Mouse (Mus musculus) hindbrain, embryonic 10.5 days (tissue): Measurements from ENCODE around the gene Ccdc107. TPM values are rescaled to one million over a fixed set of nuclear protein-coding genes. Genes with fewer than 3 reads are reported as not detected.

Experiments used
- DNase-seq: peaks from one replicate; pipeline ENCODE4 v3.0.0-alpha.2; 2017; ENCODE audit warnings: low spot score
- H3K27ac ChIP-seq: fragments of 300-500 bp; sonication (generic); 2 replicates; pipeline ENCODE4 v1.5.1; 2016; ENCODE audit warnings: mild to moderate bottlenecking, moderate library complexity
- H3K27me3 ChIP-seq: fragments of 300-500 bp; sonication (generic); 2 replicates; pipeline ENCODE4 v1.6.1; 2016; ENCODE audit warnings: mild to moderate bottlenecking; ENCODE audit not compliant: poor library complexity, insufficient read depth, severe bottlenecking
- H3K36me3 ChIP-seq: fragments of 300-500 bp; sonication (generic); 2 replicates; pipeline ENCODE4 v1.6.1; 2016; ENCODE audit warnings: mild to moderate bottlenecking, moderate library complexity
- H3K4me1 ChIP-seq: fragments of 300-500 bp; sonication (generic); replicated peaks from 2 replicates; pipeline ENCODE4 v1.6.1; 2016; ENCODE audit warnings: mild to moderate bottlenecking
- H3K4me3 ChIP-seq: fragments of 300-500 bp; sonication (generic); 2 replicates; pipeline ENCODE4 v1.5.1; 2016; ENCODE audit warnings: mild to moderate bottlenecking, moderate library complexity
- H3K9me3 ChIP-seq: fragments of 300-500 bp; sonication (generic); 2 replicates; pipeline ENCODE4 v1.6.1; 2016; ENCODE audit warnings: mild to moderate bottlenecking, moderate library complexity
- WGBS: fragments of 180-500 bp; shearing (Covaris S2); methylation state at CpG from one replicate; pipeline ENCODE4 v1.1.7; 2016; 5-methylcytosine and 5-hydroxymethylcytosine counted together
- polyA plus RNA-seq: library from polyadenylated mRNA; unstranded; fragments of >200 nt; fragmentation: Nextera tagmentation; extraction: Ambion mirVana; gene quantifications from 2 replicates; pipeline ENCODE4 v1.2.1, GENCODE M21; 2016

Gene Ccdc107
- 45.2 and 50.9 TPM in 2 replicates for polyA plus RNA-seq

- Histone ChIP-seq H3K9me3 (0 out of 2 replicates have a peak, but pooled peaks cover 6% of the 10 kb centered on the region), H3K4me3 (peak within 1 kb of the TSS; percentile 82), H3K36me3 (peaks cover 28% of the 10 kb centered on the region), H3K4me1 (peaks cover 34% of the 10 kb centered on the region), H3K27me3 (peaks cover 6% of the 10 kb centered on the region; the same call in 1 of the 2 replicates), H3K27ac (peak within 1 kb of the TSS; percentile 92)
- peak; percentile 92 for DNase-seq
- under 1% methylated on average over 25 of the region's 25 CpGs for WGBS
These were observed at the start of gene Ccdc107 for GRCm38 (mm10) chr4:43492821-43493185. Gene Ccdc107 (plus strand): TSS chr4:43492900.

- Histone ChIP-seq H3K4me1 (peaks cover 16% of the 10 kb centered on the region), H3K4me3 (peak overlapping the region; percentile 91), H3K9me3 (no peaks in the 10 kb centered on the region), H3K27ac (peak overlapping the region; percentile 97), H3K36me3 (peaks cover 40% of the 10 kb centered on the region), H3K27me3 (peaks cover 3% of the 10 kb centered on the region; the same call in 1 of the 2 replicates)
- WGBS, result 1% methylated on average over 28 of the region's 28 CpGs
- DNase-seq, result peak; percentile 50
These were observed 49.2 kb upstream of the Ccdc107 start for GRCm38 (mm10) chr4:43443511-43443910.

- Histone ChIP-seq H3K27me3 (peaks cover 5% of the 10 kb centered on the region), H3K4me3 (no peak overlapping the region), H3K27ac (no peak overlapping the region), H3K4me1 (peaks cover 16% of the 10 kb centered on the region), H3K9me3 (no peaks in the 10 kb centered on the region), H3K36me3 (peaks cover 42% of the 10 kb centered on the region)
- WGBS, result 92% methylated on average over 13 of the region's 13 CpGs
- no peak for DNase-seq
These were observed 45.4 kb upstream of the Ccdc107 start for GRCm38 (mm10) chr4:43447251-43447650.

GRCm38 (mm10) chr4:43448554-43448953, 44.1 kb upstream of the Ccdc107 start:
- 95% methylated on average over 3 of the region's 3 CpGs for WGBS
- Histone ChIP-seq H3K4me3 (no peak overlapping the region), H3K27me3 (peaks cover 18% of the 10 kb centered on the region), H3K4me1 (peaks cover 21% of the 10 kb centered on the region), H3K36me3 (peaks cover 42% of the 10 kb centered on the region), H3K9me3 (no peaks in the 10 kb centered on the region), H3K27ac (no peak overlapping the region)
- DNase-seq, result no peak

GRCm38 (mm10) chr4:43452315-43452714, 40.4 kb upstream of the Ccdc107 start:
- Histone ChIP-seq H3K4me1 (peaks cover 30% of the 10 kb centered on the region), H3K36me3 (peaks cover 14% of the 10 kb centered on the region), H3K27me3 (peaks cover 41% of the 10 kb centered on the region), H3K27ac (no peak overlapping the region), H3K9me3 (no peaks in the 10 kb centered on the region), H3K4me3 (no peak overlapping the region)
- 66% methylated on average over 11 of the region's 11 CpGs for WGBS
- no peak for DNase-seq

- H3K4me3 ChIP-seq, result peak overlapping the region; percentile 48
- H3K4me1 ChIP-seq, result peaks cover 31% of the 10 kb centered on the region
- no peaks in the 10 kb centered on the region for H3K9me3 ChIP-seq
- peak; percentile 42 for DNase-seq
- under 1% methylated on average over 18 of the region's 18 CpGs for WGBS
- peak overlapping the region; percentile 45; the same call in 1 of the 2 replicates for H3K27ac ChIP-seq
- H3K27me3 ChIP-seq, result peaks cover 41% of the 10 kb centered on the region
- H3K36me3 ChIP-seq, result peaks cover 3% of the 10 kb centered on the region
These were observed 39.3 kb upstream of the Ccdc107 start for GRCm38 (mm10) chr4:43453413-43453812.

GRCm38 (mm10) chr4:43454041-43454836, 38.5 kb upstream of the Ccdc107 start, which contains the start of gene Cd72:
Gene Cd72 (minus strand): TSS chr4:43454628.
- 33% methylated on average over 20 of the region's 20 CpGs for WGBS
- peaks cover 31% of the 10 kb centered on the region for H3K4me1 ChIP-seq
- H3K36me3 ChIP-seq, result no peaks in the 10 kb centered on the region
- H3K27me3 ChIP-seq, result peaks cover 41% of the 10 kb centered on the region
- peak within 1 kb of the TSS; percentile 45 for H3K27ac ChIP-seq
- DNase-seq, result peak; percentile 14
- no peaks in the 10 kb centered on the region for H3K9me3 ChIP-seq
- peak within 1 kb of the TSS; percentile 48 for H3K4me3 ChIP-seq

- Histone ChIP-seq H3K27me3 (peaks cover 41% of the 10 kb centered on the region), H3K9me3 (no peaks in the 10 kb centered on the region), H3K36me3 (no peaks in the 10 kb centered on the region), H3K4me3 (no peak overlapping the region), H3K27ac (no peak overlapping the region), H3K4me1 (peaks cover 37% of the 10 kb centered on the region)
- no peak for DNase-seq
- WGBS, result 24% methylated on average over 4 of the region's 4 CpGs
These were observed 36.2 kb upstream of the Ccdc107 start for GRCm38 (mm10) chr4:43456470-43456869.

GRCm38 (mm10) chr4:43457124-43457523, 35.6 kb upstream of the Ccdc107 start:
- WGBS, result 14% methylated on average over 8 of the region's 8 CpGs
- no peaks in the 10 kb centered on the region for H3K36me3 ChIP-seq
- peaks cover 37% of the 10 kb centered on the region for H3K27me3 ChIP-seq
- no peaks in the 10 kb centered on the region for H3K9me3 ChIP-seq
- H3K4me3 ChIP-seq, result no peak overlapping the region
- H3K27ac ChIP-seq, result no peak overlapping the region
- H3K4me1 ChIP-seq, result peaks cover 37% of the 10 kb centered on the region
- DNase-seq, result no peak

GRCm38 (mm10) chr4:43463102-43463501, 29.6 kb upstream of the Ccdc107 start:
- H3K4me1 ChIP-seq, result 0 out of 2 replicates have a peak, but pooled peaks cover 6% of the 10 kb centered on the region
- no peaks in the 10 kb centered on the region for H3K27me3 ChIP-seq
- H3K27ac ChIP-seq, result no peak overlapping the region
- H3K9me3 ChIP-seq, result no peaks in the 10 kb centered on the region
- H3K36me3 ChIP-seq, result no peaks in the 10 kb centered on the region
- H3K4me3 ChIP-seq, result no peak overlapping the region
- WGBS, result 92% methylated on average over 5 of the region's 5 CpGs
- no peak for DNase-seq

GRCm38 (mm10) chr4:43465935-43466334, 26.8 kb upstream of the Ccdc107 start:
- no peak for DNase-seq
- H3K27me3 ChIP-seq, result no peaks in the 10 kb centered on the region
- no peaks in the 10 kb centered on the region for H3K36me3 ChIP-seq
- 88% methylated on average over 6 of the region's 6 CpGs for WGBS
- H3K4me3 ChIP-seq, result no peak overlapping the region
- no peaks in the 10 kb centered on the region for H3K9me3 ChIP-seq
- no peak overlapping the region for H3K27ac ChIP-seq
- H3K4me1 ChIP-seq, result no peaks in the 10 kb centered on the region

- H3K36me3 ChIP-seq, result no peaks in the 10 kb centered on the region
- 93% methylated on average over 7 of the region's 7 CpGs for WGBS
- H3K4me1 ChIP-seq, result no peaks in the 10 kb centered on the region
- no peaks in the 10 kb centered on the region for H3K9me3 ChIP-seq
- H3K27ac ChIP-seq, result no peak overlapping the region
- H3K27me3 ChIP-seq, result no peaks in the 10 kb centered on the region
- DNase-seq, result no peak
- H3K4me3 ChIP-seq, result no peak overlapping the region
These were observed 25.8 kb upstream of the Ccdc107 start for GRCm38 (mm10) chr4:43466872-43467271.

GRCm38 (mm10) chr4:43470301-43470700, 22.4 kb upstream of the Ccdc107 start:
- no peak overlapping the region for H3K4me3 ChIP-seq
- DNase-seq, result no peak
- H3K27me3 ChIP-seq, result no peaks in the 10 kb centered on the region
- H3K36me3 ChIP-seq, result no peaks in the 10 kb centered on the region
- H3K27ac ChIP-seq, result no peak overlapping the region
- H3K4me1 ChIP-seq, result no peaks in the 10 kb centered on the region
- no peaks in the 10 kb centered on the region for H3K9me3 ChIP-seq
- 95% methylated on average over 10 of the region's 10 CpGs for WGBS
